In the genomic region with DNA sequence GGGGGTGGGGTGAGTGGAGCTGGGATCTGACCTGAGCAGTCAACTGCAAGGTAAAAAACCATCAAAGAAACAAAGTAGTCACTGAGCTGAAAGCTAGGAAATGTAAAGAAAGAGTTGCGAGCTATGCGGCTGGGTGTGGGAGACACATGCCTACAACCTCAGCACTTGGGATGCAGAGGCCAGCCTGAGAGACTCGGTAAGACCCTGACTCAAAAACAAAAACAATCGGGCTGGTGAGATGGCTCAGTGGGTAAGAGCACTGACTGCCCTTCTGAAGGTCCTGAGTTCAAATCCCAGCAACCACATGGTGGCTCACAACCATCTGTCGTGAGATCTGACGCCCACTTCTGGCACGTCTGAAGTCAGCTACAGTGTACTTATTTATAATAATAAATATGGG, we compare ENCODE assay signal across 9 mouse cellular contexts. TPM values are rescaled to one million over a fixed set of nuclear protein-coding genes. Genes with fewer than 3 reads are reported as not detected.
A peak's percentile ranks its signal among the peaks of the same experiment; 100 is the strongest.
DNase-seq lines count a peak whose midpoint lies in the region; ATAC-seq and TF ChIP-seq lines count a peak whose summit lies in the region.
"Not testable (repeated sequence)": the region's sequence is repeated elsewhere in the genome, so short reads cannot be mapped to it uniquely, and the experiment has no call there.
"Had no signal": no experiment of that assay in that cellular context is flagged by ENCODE, and none has a peak within 500 bp of the region (broad histone marks: within the 10 kb centered on the region; RNA-seq: fewer than 3 reads in every experiment).

No protein-coding gene starts in this region.

- 0 out of 2 replicates have a peak overlapping the region, but pooled peaks have one; percentile 86 for H3K9ac ChIP-seq in forebrain, embryonic 13.5 days
- not testable (repeated sequence) for H3K9ac ChIP-seq in heart, embryonic 15.5 days
- H3K9ac ChIP-seq in liver, embryonic 11.5 days (ENCODE audit: low read depth, low read length): peak overlapping the region; percentile 88

- not testable (repeated sequence) for TF ChIP-seq POLR2A in bone marrow macrophage, adult 2 months (IDR thresholded peaks at IDR 0.05; ENCODE audit: borderline replicate concordance, low read depth, low read length); small intestine, adult 2 months (IDR thresholded peaks at IDR 0.05; ENCODE audit: low read depth, low read length)

- not testable (repeated sequence) for TF ChIP-seq CTCF in bone marrow macrophage, adult 2 months (IDR thresholded peaks at IDR 0.05; ENCODE audit: low read depth, low read length); small intestine, adult 2 months (IDR thresholded peaks at IDR 0.05; ENCODE audit: extremely low read depth, insufficient read length, insufficient replicate concordance, low read depth, low read length)

- not testable (repeated sequence) for H3K9me3 ChIP-seq in forebrain, embryonic 13.5 days (replicated peaks); heart, embryonic 15.5 days (replicated peaks); liver, embryonic 11.5 days (ENCODE audit: control insufficient read depth, low read length); megakaryocyte, embryonic 14.5 days

- H3K27ac ChIP-seq in bone marrow macrophage, adult 2 months (ENCODE audit: insufficient read depth, low read depth, low read length): peak overlapping the region; percentile 92
- H3K27ac ChIP-seq in forebrain, embryonic 13.5 days: not testable (repeated sequence)
- peak overlapping the region; percentile 96 for H3K27ac ChIP-seq in heart, embryonic 15.5 days
- peak overlapping the region; percentile 95 for H3K27ac ChIP-seq in liver, embryonic 11.5 days (ENCODE audit: low read depth, low read length)
- H3K27ac ChIP-seq in small intestine, adult 2 months (ENCODE audit: insufficient read depth, low read depth, low read length): peak overlapping the region; percentile 86

- not testable (repeated sequence) for ATAC-seq in forebrain, embryonic 13.5 days; heart, embryonic 15.5 days (replicated peaks; ENCODE audit: insufficient number of reproducible peaks, insufficient read depth, low FRiP score, low read depth); liver, embryonic 11.5 days (replicated peaks; ENCODE audit: low FRiP score)

- WGBS in forebrain, embryonic 13.5 days: 93% methylated on average over 7 of the region's 7 CpGs
- 80% methylated on average over 7 of the region's 7 CpGs for WGBS in heart, embryonic 15.5 days
- 72% methylated on average over 7 of the region's 7 CpGs for WGBS in liver, embryonic 11.5 days
- WGBS in small intestine, adult 2 months: 51% methylated on average over 7 of the region's 7 CpGs

- H3K36me3 ChIP-seq in forebrain, embryonic 13.5 days (ENCODE audit: poor library complexity, severe bottlenecking): peaks cover 33% of the 10 kb centered on the region
- H3K36me3 ChIP-seq in heart, embryonic 15.5 days: peaks cover 19% of the 10 kb centered on the region
- peaks cover 19% of the 10 kb centered on the region; the same call in 1 of the 2 replicates for H3K36me3 ChIP-seq in liver, embryonic 11.5 days (ENCODE audit: control insufficient read depth, insufficient read depth, low read length)
- H3K36me3 ChIP-seq in megakaryocyte, embryonic 14.5 days (replicated peaks; ENCODE audit: low read length): peaks cover 57% of the 10 kb centered on the region
- H3K36me3 ChIP-seq in small intestine, adult 2 months (ENCODE audit: control insufficient read depth, insufficient read depth, low read length): peaks cover 16% of the 10 kb centered on the region

- peaks cover 26% of the 10 kb centered on the region for H3K4me1 ChIP-seq in bone marrow macrophage, adult 2 months (ENCODE audit: control insufficient read depth, insufficient read depth, low read length)
- peaks cover 32% of the 10 kb centered on the region for H3K4me1 ChIP-seq in forebrain, embryonic 13.5 days
- peaks cover 34% of the 10 kb centered on the region for H3K4me1 ChIP-seq in heart, embryonic 15.5 days (replicated peaks)
- peaks cover 20% of the 10 kb centered on the region for H3K4me1 ChIP-seq in liver, embryonic 11.5 days (replicated peaks; ENCODE audit: control insufficient read depth, insufficient read depth, low read length)
- peaks cover 74% of the 10 kb centered on the region for H3K4me1 ChIP-seq in megakaryocyte, embryonic 14.5 days
- H3K4me1 ChIP-seq in small intestine, adult 2 months (ENCODE audit: control insufficient read depth, insufficient read depth, insufficient read length, low read length): not testable (repeated sequence)

- DNase-seq in kidney, adult 9 months: peak; percentile 11
- not testable (repeated sequence) for DNase-seq in liver, embryonic 11.5 days (ENCODE audit: low spot score)

- H3K4me2 ChIP-seq in forebrain, embryonic 13.5 days: peak overlapping the region; percentile 85
- peak overlapping the region; percentile 90 for H3K4me2 ChIP-seq in heart, embryonic 15.5 days
- peak overlapping the region; percentile 79 for H3K4me2 ChIP-seq in liver, embryonic 11.5 days

- H3K4me3 ChIP-seq in bone marrow macrophage, adult 2 months (ENCODE audit: insufficient read depth, low read length): peak overlapping the region; percentile 87
- H3K4me3 ChIP-seq in forebrain, embryonic 13.5 days: peak overlapping the region; percentile 58; the same call in 1 of the 2 replicates
- H3K4me3 ChIP-seq in heart, embryonic 15.5 days: peak overlapping the region; percentile 63
- H3K4me3 ChIP-seq in liver, embryonic 11.5 days (ENCODE audit: low read depth, low read length): peak overlapping the region; percentile 71
- peak overlapping the region; percentile 99 for H3K4me3 ChIP-seq in megakaryocyte, embryonic 14.5 days (replicated peaks)
- H3K4me3 ChIP-seq in small intestine, adult 2 months (ENCODE audit: low read depth, low read length): peak overlapping the region; percentile 26; the same call in 1 of the 2 replicates

- not testable (repeated sequence) for H3K27me3 ChIP-seq in forebrain, embryonic 13.5 days; heart, embryonic 15.5 days; liver, embryonic 11.5 days (replicated peaks; ENCODE audit: control insufficient read depth, insufficient read depth, low read length); megakaryocyte, embryonic 14.5 days (replicated peaks); small intestine, adult 2 months (ENCODE audit: control insufficient read depth, insufficient read depth, low read length)

RNA-seq across cellular contexts. Expression of gene Atp6v1g2, which starts 0.6 kb away (rescaled TPM):
- polyA plus RNA-seq in bone marrow macrophage, adult 2 months (2012; ENCODE audit: insufficient read depth, insufficient read length, missing spikeins): 11.2 and 15.1 TPM in 2 replicates
- polyA plus RNA-seq in forebrain, embryonic 13.5 days (2015; fragmentation: Nextera tagmentation; extraction: Ambion mirVana): 20.8 and 24.3 TPM in 2 replicates
- 8.9 and 9.4 TPM in 2 replicates for polyA plus RNA-seq in heart, embryonic 15.5 days (2015; fragmentation: Nextera tagmentation; extraction: Ambion mirVana)
- 2.6 and 2.9 TPM in 2 replicates for polyA plus RNA-seq in liver, embryonic 11.5 days (2014; fragmentation: Nextera tagmentation; extraction: Ambion mirVana)
- 0.86 TPM in 1 of 2 replicates, not detected in the other for polyA plus RNA-seq in megakaryocyte, embryonic 14.5 days (2012; ENCODE audit: insufficient read depth, low replicate concordance)
- polyA plus RNA-seq in small intestine, adult 2 months (2012; rRNA removed): 1.0 and 2.8 TPM in 2 replicates

RNA-seq across cellular contexts. Expression of gene Nfkbil1, which starts 1.5 kb away (rescaled TPM):
- 15.5 and 15.7 TPM in 2 replicates for polyA plus RNA-seq in bone marrow macrophage, adult 2 months (2012; ENCODE audit: insufficient read depth, insufficient read length, missing spikeins)
- 10.5 and 11.2 TPM in 2 replicates for polyA plus RNA-seq in forebrain, embryonic 13.5 days (2015; fragmentation: Nextera tagmentation; extraction: Ambion mirVana)
- 7.8 and 9.1 TPM in 2 replicates for polyA plus RNA-seq in heart, embryonic 15.5 days (2015; fragmentation: Nextera tagmentation; extraction: Ambion mirVana)
- 4.6 and 5.4 TPM in 2 replicates for polyA plus RNA-seq in liver, embryonic 11.5 days (2014; fragmentation: Nextera tagmentation; extraction: Ambion mirVana)
- polyA plus RNA-seq in megakaryocyte, embryonic 14.5 days (2012; ENCODE audit: insufficient read depth, low replicate concordance): 31.8 and 57.1 TPM in 2 replicates
- polyA plus RNA-seq in small intestine, adult 2 months (2012; rRNA removed): 13.7 and 36.3 TPM in 2 replicates

RNA-seq across cellular contexts. Expression of gene Ddx39b, which starts 7.5 kb away (rescaled TPM):
- polyA plus RNA-seq in bone marrow macrophage, adult 2 months (2012; ENCODE audit: insufficient read depth, insufficient read length, missing spikeins): 164 and 169 TPM in 2 replicates
- 592 and 632 TPM in 2 replicates for polyA plus RNA-seq in forebrain, embryonic 13.5 days (2015; fragmentation: Nextera tagmentation; extraction: Ambion mirVana)
- 213 and 268 TPM in 2 replicates for polyA plus RNA-seq in heart, embryonic 15.5 days (2015; fragmentation: Nextera tagmentation; extraction: Ambion mirVana)
- 432 and 439 TPM in 2 replicates for polyA plus RNA-seq in liver, embryonic 11.5 days (2014; fragmentation: Nextera tagmentation; extraction: Ambion mirVana)
- 83.5 and 158 TPM in 2 replicates for polyA plus RNA-seq in megakaryocyte, embryonic 14.5 days (2012; ENCODE audit: insufficient read depth, low replicate concordance)
- polyA plus RNA-seq in small intestine, adult 2 months (2012; rRNA removed): 95.6 and 194 TPM in 2 replicates

RNA-seq across cellular contexts. Expression of gene Gm16181, which starts 13.5 kb away (rescaled TPM):
- polyA plus RNA-seq in bone marrow macrophage, adult 2 months (2012; ENCODE audit: insufficient read depth, insufficient read length, missing spikeins): not detected in 2 replicates
- 0.37 and 0.59 TPM in 2 replicates for polyA plus RNA-seq in forebrain, embryonic 13.5 days (2015; fragmentation: Nextera tagmentation; extraction: Ambion mirVana)
- polyA plus RNA-seq in heart, embryonic 15.5 days (2015; fragmentation: Nextera tagmentation; extraction: Ambion mirVana): 0.35 and 0.48 TPM in 2 replicates
- 0.53 TPM in 1 of 2 replicates, not detected in the other for polyA plus RNA-seq in liver, embryonic 11.5 days (2014; fragmentation: Nextera tagmentation; extraction: Ambion mirVana)
- polyA plus RNA-seq in megakaryocyte, embryonic 14.5 days (2012; ENCODE audit: insufficient read depth, low replicate concordance): not detected in 2 replicates
- polyA plus RNA-seq in small intestine, adult 2 months (2012; rRNA removed): 0.22 TPM in 1 of 2 replicates, not detected in the other
- polyA plus RNA-seq: frontal cortex, adult 2 months; liver, adult 2 months had no signal

RNA-seq across cellular contexts. Expression of gene H2-D1, which starts 28.4 kb away (rescaled TPM):
- 2,808 and 2,856 TPM in 2 replicates for polyA plus RNA-seq in bone marrow macrophage, adult 2 months (2012; ENCODE audit: insufficient read depth, insufficient read length, missing spikeins)
- polyA plus RNA-seq in forebrain, embryonic 13.5 days (2015; fragmentation: Nextera tagmentation; extraction: Ambion mirVana): 37.7 and 45.8 TPM in 2 replicates
- polyA plus RNA-seq in heart, embryonic 15.5 days (2015; fragmentation: Nextera tagmentation; extraction: Ambion mirVana): 56.6 and 101 TPM in 2 replicates
- polyA plus RNA-seq in liver, embryonic 11.5 days (2014; fragmentation: Nextera tagmentation; extraction: Ambion mirVana): 88.0 and 90.8 TPM in 2 replicates
- polyA plus RNA-seq in megakaryocyte, embryonic 14.5 days (2012; ENCODE audit: insufficient read depth, low replicate concordance): 170 and 362 TPM in 2 replicates
- polyA plus RNA-seq in small intestine, adult 2 months (2012; rRNA removed): 776 and 1,546 TPM in 2 replicates

Comparison
In these comparisons a context has a peak if more than half of its experiments do, and no peak if none do; other contexts are left out.
1. H3K4me3 ChIP-seq: peak in every context shown above with its lines; median percentile 99 in megakaryocyte, embryonic 14.5 days; 87 in bone marrow macrophage, adult 2 months; 71 in liver, embryonic 11.5 days; 63 in heart, embryonic 15.5 days; 58 in forebrain, embryonic 13.5 days; 26 in small intestine, adult 2 months.